Mouse (Mus musculus): ENCODE measurements around the gene Zbp1. TPM values are rescaled to one million over a fixed set of nuclear protein-coding genes. Genes with fewer than 3 reads are reported as not detected.

The Zbp1 gene
- total RNA-seq, 2 experiments from 2014 or later, result 0.20 TPM; not detected in 1

DNA sequence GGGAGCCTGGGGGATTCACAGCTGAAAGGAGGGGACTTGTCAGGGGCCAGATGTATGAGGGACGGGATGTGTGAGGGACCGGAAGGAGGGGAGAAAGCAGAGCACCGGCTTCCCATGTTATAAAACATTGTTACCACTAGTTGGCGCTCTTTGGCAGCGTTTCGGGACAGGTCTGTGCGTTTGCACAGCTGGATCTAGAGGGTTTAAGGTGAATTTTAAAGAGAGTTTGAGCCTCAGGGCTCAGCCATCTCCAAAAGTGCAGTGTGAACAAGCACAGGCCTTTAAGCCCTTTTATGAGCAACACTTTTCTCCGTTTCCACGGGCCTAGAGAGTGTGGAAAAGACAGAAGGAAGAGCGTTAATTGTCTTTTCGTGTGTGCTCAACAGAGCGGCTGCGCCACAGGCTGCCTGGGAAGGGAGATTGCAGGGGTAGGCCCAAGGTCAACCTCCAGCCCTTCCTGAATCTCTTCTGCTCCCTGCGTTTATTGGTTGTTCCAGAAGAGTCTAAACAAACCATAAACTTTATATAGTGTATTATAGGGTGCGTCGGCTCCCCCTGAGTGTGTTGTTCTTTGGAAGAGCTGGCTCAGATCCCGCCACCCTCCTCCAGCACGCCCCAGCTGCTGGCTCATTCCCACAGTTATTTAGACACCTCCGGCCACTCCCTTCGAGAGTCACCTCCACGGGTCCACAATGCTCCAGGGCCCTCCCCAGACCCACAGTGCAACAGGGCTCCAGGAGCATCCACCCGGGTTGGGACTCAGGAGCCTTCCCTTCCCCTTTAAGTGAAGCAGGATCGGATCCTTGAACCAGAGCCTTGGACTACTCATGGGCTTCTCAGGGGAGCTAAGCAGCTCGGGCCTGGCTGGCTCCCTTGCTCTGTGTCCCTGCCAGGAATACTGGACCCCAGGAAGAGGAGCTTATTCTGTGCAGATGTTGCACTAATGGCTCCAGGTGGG is 59.1 kb downstream of the Zbp1 start:
- DNase-seq, result peak; percentile 47
- intact Hi-C loops (cut with DNase I), result no loop called here

DNA sequence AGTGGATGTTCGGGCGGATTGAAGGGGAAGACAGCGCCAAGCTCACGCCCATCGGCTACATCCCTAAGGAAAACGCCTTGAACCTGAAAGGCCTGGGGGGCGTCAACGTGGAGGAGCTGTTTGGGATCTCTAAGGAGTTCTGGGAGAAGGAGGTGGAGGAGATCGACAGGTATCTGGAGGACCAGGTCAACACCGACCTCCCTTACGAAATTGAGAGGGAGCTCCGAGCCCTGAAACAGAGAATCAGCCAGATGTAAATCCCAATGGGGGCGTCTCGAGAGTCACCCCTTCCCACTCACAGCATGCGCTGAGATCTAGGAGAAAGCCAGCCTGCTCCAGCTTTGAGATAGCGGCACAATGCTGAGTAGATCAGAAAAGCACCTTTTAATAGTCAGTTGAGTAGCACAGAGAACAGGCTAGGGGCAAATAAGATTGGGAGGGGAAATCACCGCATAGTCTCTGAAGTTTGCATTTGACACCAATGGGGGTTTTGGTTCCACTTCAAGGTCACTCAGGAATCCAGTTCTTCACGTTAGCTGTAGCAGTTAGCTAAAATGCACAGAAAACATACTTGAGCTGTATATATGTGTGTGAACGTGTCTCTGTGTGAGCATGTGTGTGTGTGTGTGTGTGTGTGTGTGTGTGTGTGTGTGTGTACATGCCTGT is 60.2 kb downstream of the Zbp1 start:
- DNase-seq, result no peak
- intact Hi-C loops (cut with DNase I), result no loop called here

DNA sequence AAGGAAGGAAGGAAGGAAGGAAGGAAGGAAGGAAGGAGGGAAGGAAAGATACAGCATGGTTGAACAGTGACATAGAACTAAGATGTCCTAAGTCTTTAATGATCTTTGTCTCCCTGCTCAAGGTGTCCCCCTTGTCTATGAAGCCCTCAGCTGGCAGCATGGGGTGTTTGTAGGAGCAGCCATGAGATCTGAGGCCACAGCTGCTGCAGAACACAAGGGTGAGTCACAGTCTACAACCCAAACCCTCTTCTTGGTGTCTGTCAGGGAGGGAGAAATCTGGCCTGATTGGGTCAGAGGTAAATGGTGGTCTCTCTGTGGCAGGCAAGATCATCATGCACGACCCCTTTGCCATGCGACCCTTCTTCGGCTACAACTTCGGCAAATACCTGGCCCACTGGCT is 60.9 kb downstream of the Zbp1 start:
- intact Hi-C loops (cut with DNase I), result no loop called here
- no peak for DNase-seq

DNA sequence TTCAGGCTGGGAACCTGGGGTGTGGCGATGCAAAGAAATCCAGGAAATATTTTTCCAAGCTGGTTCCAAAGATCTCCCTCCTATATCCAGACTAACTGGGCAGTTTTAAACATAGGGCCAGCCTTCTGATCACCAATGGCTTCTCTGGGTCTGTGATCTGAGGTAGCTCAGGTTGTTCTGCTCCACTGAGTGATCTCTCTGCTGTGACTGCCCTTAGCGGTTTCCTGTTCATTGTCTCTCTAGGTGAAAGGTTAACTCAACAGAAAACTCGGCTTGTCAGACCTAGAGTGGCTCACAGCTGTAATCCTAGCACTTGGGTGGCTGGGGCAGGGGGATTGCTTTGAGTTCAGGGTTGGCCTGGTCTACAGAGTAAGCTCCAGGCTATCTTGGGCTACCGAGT is 61.3 kb downstream of the Zbp1 start:
- intact Hi-C loops (cut with DNase I), result no loop called here
- no peak for DNase-seq

DNA sequence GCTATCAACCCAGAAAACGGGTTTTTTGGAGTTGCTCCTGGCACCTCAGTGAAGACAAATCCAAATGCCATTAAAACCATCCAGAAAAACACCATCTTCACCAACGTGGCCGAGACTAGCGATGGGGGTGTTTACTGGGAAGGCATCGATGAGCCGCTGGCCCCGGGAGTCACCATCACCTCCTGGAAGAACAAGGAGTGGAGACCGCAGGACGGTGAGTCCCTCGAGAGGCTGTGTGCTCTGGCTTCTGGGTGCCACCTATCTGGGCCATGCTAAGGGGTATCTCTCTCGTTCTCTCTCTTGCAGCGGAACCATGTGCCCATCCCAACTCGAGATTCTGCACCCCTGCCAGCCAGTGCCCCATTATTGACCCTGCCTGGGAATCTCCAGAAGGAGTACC is 61.8 kb downstream of the Zbp1 start:
- intact Hi-C loops (cut with DNase I), result no loop called here
- no peak for DNase-seq

Other genes starting within 250 kb of the Zbp1 start
- gene Spo11, start 241.2 kb downstream of the Zbp1 start, total RNA-seq (2021), result under 1 TPM; 0.44 to 0.74 TPM
- 10 to 100 TPM; 85.7 to 98.0 TPM for gene Rae1, start 218.8 kb downstream of the Zbp1 start, total RNA-seq (2021)
- 1 to 10 TPM; 7.5 to 8.1 TPM for gene Rbm38, start 198.4 kb downstream of the Zbp1 start, total RNA-seq (2021)
- not detected for gene Ctcfl, start 99.4 kb downstream of the Zbp1 start, total RNA-seq (2021)
- gene Pck1, start 65.9 kb downstream of the Zbp1 start, total RNA-seq (2021), result not detected
- gene Pmepa1, start 57.6 kb upstream of the Zbp1 start, total RNA-seq (2021), result 10 to 100 TPM; 32.7 to 45.3 TPM